Mouse (Mus musculus) embryonic facial prominence, embryonic 13.5 days (tissue): Measurements from ENCODE around the gene Rbpms2. TPM values are rescaled to one million over a fixed set of nuclear protein-coding genes. Genes with fewer than 3 reads are reported as not detected.

Experiments
- ATAC-seq: fragments of 200-750 bp; cut with Nextera tagmentation; 2 replicates; pipeline ENCODE4 v1.8.0; 2017; ENCODE audit warnings: low read depth; ENCODE audit not compliant: insufficient number of reproducible peaks, insufficient read depth, low FRiP score, low TSS enrichment
- H3K27ac ChIP-seq: fragments of 300-500 bp; sonication (generic); 2 replicates; pipeline ENCODE4 v1.5.1; 2015; ENCODE audit warnings: moderate library complexity, mild to moderate bottlenecking, inconsistent platforms
- H3K27me3 ChIP-seq: fragments of 300-500 bp; sonication (generic); 2 replicates; pipeline ENCODE4 v1.6.1; 2015; ENCODE audit warnings: mild to moderate bottlenecking, inconsistent platforms
- H3K36me3 ChIP-seq: fragments of 300-500 bp; sonication (generic); 2 replicates; pipeline ENCODE4 v1.6.1; 2015; ENCODE audit warnings: mild to moderate bottlenecking, inconsistent platforms
- H3K4me1 ChIP-seq: fragments of 300-500 bp; sonication (generic); 2 replicates; pipeline ENCODE4 v1.6.1; 2015; ENCODE audit warnings: inconsistent platforms
- H3K4me2 ChIP-seq: fragments of 300-500 bp; sonication (generic); 2 replicates; pipeline ENCODE4 v1.6.1; 2015; ENCODE audit warnings: moderate library complexity, mild to moderate bottlenecking, inconsistent platforms
- H3K4me3 ChIP-seq: fragments of 300-500 bp; sonication (generic); 2 replicates; pipeline ENCODE4 v1.5.1; 2015; ENCODE audit warnings: mild to moderate bottlenecking, inconsistent platforms
- H3K9ac ChIP-seq: fragments of 300-500 bp; sonication (generic); 2 replicates; pipeline ENCODE4 v1.6.1; 2015; ENCODE audit warnings: mild to moderate bottlenecking, inconsistent platforms
- H3K9me3 ChIP-seq: fragments of 300-500 bp; sonication (generic); 2 replicates; pipeline ENCODE4 v1.6.1; 2016; ENCODE audit warnings: inconsistent platforms
- WGBS: fragments of 180-500 bp; shearing (Covaris S2); methylation state at CpG from one replicate; pipeline ENCODE4 v1.1.7; 2015; ENCODE audit warnings: mixed read lengths; 5-methylcytosine and 5-hydroxymethylcytosine counted together
- polyA plus RNA-seq: library from polyadenylated mRNA; unstranded; fragments of >200 nt; fragmentation: Nextera tagmentation; extraction: Ambion mirVana; gene quantifications from 2 replicates; pipeline ENCODE4 v1.2.1, GENCODE M21; 2015

The Rbpms2 gene
- polyA plus RNA-seq, 1 experiment from 2014 or later: 11.9 TPM

- H3K4me3 ChIP-seq: no peak overlapping the region
- WGBS: 85% methylated on average over 5 of the region's 5 CpGs
- no peaks in the 10 kb centered on the region for H3K4me1 ChIP-seq
- no peak overlapping the region for H3K27ac ChIP-seq
- H3K36me3 ChIP-seq: no peaks in the 10 kb centered on the region
- H3K4me2 ChIP-seq: no peak overlapping the region
- H3K27me3 ChIP-seq: peaks cover 9% of the 10 kb centered on the region
- H3K9me3 ChIP-seq: no peaks in the 10 kb centered on the region
- ATAC-seq: no peak
- H3K9ac ChIP-seq: no peak overlapping the region
These were observed 6.6 kb upstream of the Rbpms2 start for GRCm38 (mm10) chr9:65622826-65623225.

- H3K27me3 ChIP-seq: peaks cover 21% of the 10 kb centered on the region
- H3K4me2 ChIP-seq: no peak overlapping the region
- no peak overlapping the region for H3K9ac ChIP-seq
- no peak for ATAC-seq
- H3K4me3 ChIP-seq: no peak overlapping the region
- no peaks in the 10 kb centered on the region for H3K9me3 ChIP-seq
- H3K36me3 ChIP-seq: no peaks in the 10 kb centered on the region
- H3K4me1 ChIP-seq: peaks cover 5% of the 10 kb centered on the region; the same call in 1 of the 2 replicates
- 55% methylated on average over 2 of the region's 2 CpGs for WGBS
- no peak overlapping the region for H3K27ac ChIP-seq
These were observed 5.2 kb upstream of the Rbpms2 start for GRCm38 (mm10) chr9:65624266-65624665.

GRCm38 (mm10) chr9:65629767-65630630 lies 551 bp downstream of the Rbpms2 start:
- Histone ChIP-seq H3K27me3 (peaks cover 41% of the 10 kb centered on the region), H3K4me3 (peak overlapping the region; percentile 74), H3K4me1 (peaks cover 16% of the 10 kb centered on the region), H3K4me2 (peak overlapping the region; percentile 98), H3K36me3 (no peaks in the 10 kb centered on the region), H3K9me3 (no peaks in the 10 kb centered on the region), H3K27ac (no peak overlapping the region; the same call in 1 of the 2 replicates), H3K9ac (peak overlapping the region; percentile 78)
- WGBS: under 1% methylated on average over 48 of the region's 83 CpGs
- peak; percentile 87 for ATAC-seq

- H3K9me3 ChIP-seq: no peaks in the 10 kb centered on the region
- peak; percentile 60 for ATAC-seq
- WGBS: under 1% methylated on average over 73 of the region's 78 CpGs
- H3K4me1 ChIP-seq: peaks cover 16% of the 10 kb centered on the region
- peak overlapping the region; percentile 78 for H3K9ac ChIP-seq
- peak overlapping the region; percentile 98 for H3K4me2 ChIP-seq
- peak overlapping the region; percentile 74 for H3K4me3 ChIP-seq
- H3K36me3 ChIP-seq: no peaks in the 10 kb centered on the region
- peaks cover 41% of the 10 kb centered on the region for H3K27me3 ChIP-seq
- H3K27ac ChIP-seq: peak overlapping the region; percentile 39; the same call in 1 of the 2 replicates
These were observed 1.3 kb downstream of the Rbpms2 start for GRCm38 (mm10) chr9:65630631-65631353.

GRCm38 (mm10) chr9:65631354-65632021 lies 2.0 kb downstream of the Rbpms2 start:
- 19% methylated on average over 16 of the region's 16 CpGs for WGBS
- Histone ChIP-seq H3K36me3 (no peaks in the 10 kb centered on the region), H3K27ac (no peak overlapping the region), H3K27me3 (peaks cover 41% of the 10 kb centered on the region), H3K4me3 (peak overlapping the region; percentile 74), H3K4me2 (peak overlapping the region; percentile 98), H3K9me3 (no peaks in the 10 kb centered on the region), H3K9ac (peak overlapping the region; percentile 78), H3K4me1 (peaks cover 16% of the 10 kb centered on the region)
- ATAC-seq: no peak

GRCm38 (mm10) chr9:65635766-65636165 lies 6.3 kb downstream of the Rbpms2 start:
- Histone ChIP-seq H3K4me3 (no peak overlapping the region), H3K4me1 (peaks cover 13% of the 10 kb centered on the region), H3K36me3 (no peaks in the 10 kb centered on the region), H3K9ac (no peak overlapping the region), H3K27ac (no peak overlapping the region), H3K27me3 (peaks cover 15% of the 10 kb centered on the region), H3K4me2 (no peak overlapping the region), H3K9me3 (no peaks in the 10 kb centered on the region)
- 71% methylated on average over 1 of the region's 1 CpGs for WGBS
- no peak for ATAC-seq

GRCm38 (mm10) chr9:65636926-65637325 lies 7.5 kb downstream of the Rbpms2 start:
- no peaks in the 10 kb centered on the region for H3K36me3 ChIP-seq
- no peak for ATAC-seq
- peaks cover 15% of the 10 kb centered on the region for H3K4me1 ChIP-seq
- H3K9ac ChIP-seq: no peak overlapping the region
- no peak overlapping the region for H3K4me2 ChIP-seq
- H3K27me3 ChIP-seq: peaks cover 3% of the 10 kb centered on the region
- H3K4me3 ChIP-seq: no peak overlapping the region
- no peak overlapping the region for H3K27ac ChIP-seq
- 84% methylated on average over 4 of the region's 4 CpGs for WGBS
- H3K9me3 ChIP-seq: no peaks in the 10 kb centered on the region

GRCm38 (mm10) chr9:65639065-65639464 lies 9.6 kb downstream of the Rbpms2 start:
- no peak for ATAC-seq
- no peak overlapping the region for H3K4me2 ChIP-seq
- H3K27ac ChIP-seq: no peak overlapping the region
- 48% methylated on average over 5 of the region's 5 CpGs for WGBS
- H3K27me3 ChIP-seq: no peaks in the 10 kb centered on the region
- no peak overlapping the region for H3K4me3 ChIP-seq
- H3K9ac ChIP-seq: no peak overlapping the region
- H3K4me1 ChIP-seq: peaks cover 15% of the 10 kb centered on the region
- no peaks in the 10 kb centered on the region for H3K9me3 ChIP-seq
- no peaks in the 10 kb centered on the region for H3K36me3 ChIP-seq

- 4% methylated on average over 5 of the region's 5 CpGs for WGBS
- Histone ChIP-seq H3K36me3 (no peaks in the 10 kb centered on the region), H3K9me3 (no peaks in the 10 kb centered on the region), H3K27ac (peak overlapping the region; percentile 48; the same call in 1 of the 2 replicates), H3K27me3 (no peaks in the 10 kb centered on the region), H3K9ac (no peak overlapping the region), H3K4me3 (no peak overlapping the region), H3K4me1 (peaks cover 18% of the 10 kb centered on the region), H3K4me2 (peak overlapping the region; percentile 38)
- ATAC-seq: no peak
These were observed 11.5 kb downstream of the Rbpms2 start for GRCm38 (mm10) chr9:65640838-65641410.

GRCm38 (mm10) chr9:65641446-65642052 lies 12.1 kb downstream of the Rbpms2 start:
- no peak for ATAC-seq

GRCm38 (mm10) chr9:65642546-65642945 lies 13.1 kb downstream of the Rbpms2 start:
- Histone ChIP-seq H3K27me3 (no peaks in the 10 kb centered on the region), H3K9me3 (no peaks in the 10 kb centered on the region), H3K36me3 (no peaks in the 10 kb centered on the region), H3K9ac (no peak overlapping the region), H3K27ac (no peak overlapping the region), H3K4me1 (peaks cover 18% of the 10 kb centered on the region), H3K4me2 (no peak overlapping the region), H3K4me3 (no peak overlapping the region)
- ATAC-seq: no peak

More at GRCm38 (mm10) chr9:65641446-65642052, 12.1 kb downstream of the Rbpms2 start:
- peak overlapping the region; percentile 38 for H3K4me2 ChIP-seq
- 20% methylated on average over 12 of the region's 12 CpGs for WGBS
- no peaks in the 10 kb centered on the region for H3K27me3 ChIP-seq
- H3K4me1 ChIP-seq: peaks cover 18% of the 10 kb centered on the region
- H3K36me3 ChIP-seq: no peaks in the 10 kb centered on the region
- no peaks in the 10 kb centered on the region for H3K9me3 ChIP-seq
- no peak overlapping the region for H3K4me3 ChIP-seq
- no peak overlapping the region for H3K9ac ChIP-seq
- no peak overlapping the region for H3K27ac ChIP-seq
